Mouse (Mus musculus) spleen, adult 2 months (tissue): Measurements from ENCODE around the gene Pcgf5. TPM values are rescaled to one million over a fixed set of nuclear protein-coding genes. Genes with fewer than 3 reads are reported as not detected.

Experiments used
- DNase-seq, 2 experiments: peaks; one replicate each; pipeline versions ENCODE4 v3.0.0 to v3.0.0-alpha.2; 2012 to 2021; ENCODE audit warnings: low spot score in 2 of 2, low read depth in 1 of 2
- H3K27ac ChIP-seq: fragments of 200-500 bp; 2 replicates; pipeline ENCODE4 v1.5.1; 2012; ENCODE audit warnings: low read length, inconsistent platforms; ENCODE audit not compliant: insufficient read depth
- H3K27me3 ChIP-seq: fragments of 200-500 bp; 2 replicates; pipeline ENCODE4 v1.6.1; 2012; ENCODE audit warnings: mild to moderate bottlenecking, moderate library complexity, low read length, inconsistent platforms; ENCODE audit not compliant: control insufficient read depth, insufficient read depth
- H3K36me3 ChIP-seq: fragments of 200-500 bp; 2 replicates; pipeline ENCODE4 v1.6.1; 2012; ENCODE audit warnings: mild to moderate bottlenecking, low read length, inconsistent platforms; ENCODE audit not compliant: control insufficient read depth, insufficient read depth
- H3K4me1 ChIP-seq: fragments of 200-500 bp; 2 replicates; pipeline ENCODE4 v1.6.1; 2011; ENCODE audit warnings: inconsistent platforms; ENCODE audit not compliant: control insufficient read depth, insufficient read depth, insufficient read length
- H3K4me3 ChIP-seq: fragments of 200-500 bp; 2 replicates; pipeline ENCODE4 v1.5.1; 2011; ENCODE audit warnings: mild to moderate bottlenecking, inconsistent platforms; ENCODE audit not compliant: insufficient read depth, insufficient read length; ENCODE audit errors: extremely low read depth
- CTCF ChIP-seq: fragments of 200-500 bp; IDR thresholded peaks from 2 replicates; pipeline ENCODE4 v1.5.1; 2011; ENCODE audit warnings: mild to moderate bottlenecking, inconsistent platforms; ENCODE audit not compliant: insufficient read depth, insufficient read length, insufficient replicate concordance; ENCODE audit errors: extremely low read depth
- POLR2A ChIP-seq: fragments of 200-500 bp; IDR thresholded peaks from 2 replicates; pipeline ENCODE4 v1.6.1; 2011; ENCODE audit warnings: low read depth, low read length, inconsistent platforms
- WGBS: fragments of 180-500 bp; shearing (Covaris S2); methylation state at CpG from one replicate; pipeline ENCODE4 v1.1.7; 2018; 5-methylcytosine and 5-hydroxymethylcytosine counted together
- polyA plus RNA-seq: library from polyadenylated mRNA; depleted of rRNA; stranded (reverse); fragments of >200 nt; gene quantifications from 2 replicates; pipeline ENCODE4 v1.2.3, GENCODE M21; 2012

The Pcgf5 gene
- polyA plus RNA-seq, 1 experiment, result 4.1 TPM

DNA sequence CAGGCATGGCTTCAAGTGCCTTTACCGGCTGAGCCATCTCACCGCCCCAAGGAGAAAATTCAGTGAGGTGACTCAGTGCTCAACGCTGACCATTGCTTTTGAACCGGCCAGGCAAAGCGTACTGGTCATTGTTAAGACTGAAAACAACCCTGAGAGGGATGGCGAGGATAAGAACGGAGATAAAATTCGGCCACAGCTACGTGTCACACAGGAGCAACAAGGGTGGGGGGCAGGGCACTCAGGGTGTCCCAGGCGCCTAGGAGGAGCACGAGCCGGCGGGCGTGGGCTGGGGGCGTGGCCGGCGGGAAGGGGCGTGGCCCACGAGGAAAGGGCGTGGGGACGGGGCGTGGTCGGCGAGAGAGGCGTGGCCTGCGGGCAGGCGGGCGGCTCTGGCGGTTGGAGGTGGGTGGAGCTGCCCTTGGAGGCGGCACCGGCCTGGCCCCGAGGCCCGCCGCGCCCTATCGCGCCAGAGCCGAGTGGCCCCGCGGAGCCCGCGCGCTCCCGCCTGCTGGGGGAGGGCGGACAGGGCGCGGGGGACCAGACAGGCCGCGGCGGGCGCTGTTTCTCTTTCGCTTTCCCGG is 61.3 kb downstream of the Pcgf5 start:
- TF ChIP-seq CTCF (no peak), POLR2A (no peak; the same call in 1 of the 2 replicates)
- 3% methylated on average over 44 of the region's 53 CpGs for WGBS
- Histone ChIP-seq H3K27ac (0 out of 2 replicates have a peak overlapping the region, but pooled peaks have one; percentile 62), H3K4me3 (peak overlapping the region; percentile 81), H3K4me1 (no peaks in the 10 kb centered on the region; the same call in 1 of the 2 replicates), H3K27me3 (no peaks in the 10 kb centered on the region), H3K36me3 (peaks cover 1% of the 10 kb centered on the region; the same call in 1 of the 2 replicates)
- peak; percentile 82 to 96 for DNase-seq

- H3K4me1 ChIP-seq, result no peaks in the 10 kb centered on the region; the same call in 1 of the 2 replicates
- WGBS, result under 1% methylated on average over 77 of the region's 82 CpGs
- peak in 1 of 2 experiments; percentile 46 for DNase-seq
- peaks cover 1% of the 10 kb centered on the region; the same call in 1 of the 2 replicates for H3K36me3 ChIP-seq
- peak overlapping the region; percentile 81 for H3K4me3 ChIP-seq
- no peaks in the 10 kb centered on the region for H3K27me3 ChIP-seq
- peak overlapping the region; percentile 62; the same call in 1 of the 2 replicates for H3K27ac ChIP-seq
- no peak for TF ChIP-seq CTCF
- TF ChIP-seq POLR2A, result no peak
These were observed 61.8 kb downstream of the Pcgf5 start for GRCm38 (mm10) chr19:36409861-36410392.

GRCm38 (mm10) chr19:36419885-36420284 is 71.8 kb downstream of the Pcgf5 start:
- no peak for DNase-seq
- Histone ChIP-seq H3K27ac (no peak overlapping the region), H3K4me1 (no peaks in the 10 kb centered on the region), H3K36me3 (peaks cover 3% of the 10 kb centered on the region), H3K4me3 (no peak overlapping the region), H3K27me3 (no peaks in the 10 kb centered on the region)
- TF ChIP-seq POLR2A, result no peak
- no peak for TF ChIP-seq CTCF

DNA sequence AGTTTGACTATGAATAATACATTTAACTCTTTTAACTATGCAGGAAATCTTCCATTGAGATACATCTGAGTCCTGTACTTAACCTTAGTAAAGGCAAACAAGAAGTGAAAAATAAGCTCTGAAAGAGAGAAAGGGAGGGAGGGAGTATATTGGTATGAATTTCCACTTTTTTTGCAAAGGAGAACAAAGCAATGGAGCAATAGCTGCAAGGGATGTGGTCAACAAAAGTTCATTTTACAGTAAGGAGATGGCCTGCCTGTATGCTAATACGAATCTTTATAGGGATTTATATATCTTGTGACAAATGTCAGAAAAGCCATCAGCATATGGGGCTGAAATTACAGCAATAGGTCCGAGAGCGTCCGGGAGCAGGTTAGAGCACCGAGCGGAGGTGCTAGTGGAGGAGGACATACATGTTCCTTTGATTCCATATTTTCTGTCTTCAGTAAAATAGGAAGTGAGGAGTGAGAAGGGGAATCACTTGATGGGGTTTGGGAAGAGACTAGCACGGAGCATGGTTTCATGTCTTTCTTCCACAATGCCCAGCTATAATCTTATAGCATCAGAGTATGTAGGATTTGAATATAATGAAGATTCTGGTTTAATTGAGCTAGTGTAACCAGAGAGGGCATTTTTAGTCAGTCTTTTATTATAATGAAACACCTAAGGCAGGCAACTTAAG is 79.2 kb downstream of the Pcgf5 start:
- Histone ChIP-seq H3K4me3 (no peak overlapping the region), H3K27me3 (no peaks in the 10 kb centered on the region), H3K27ac (no peak overlapping the region), H3K4me1 (no peaks in the 10 kb centered on the region), H3K36me3 (no peaks in the 10 kb centered on the region)
- DNase-seq, result no peak
- 93% methylated on average over 7 of the region's 7 CpGs for WGBS
- TF ChIP-seq CTCF (no peak), POLR2A (no peak)

GRCm38 (mm10) chr19:36428116-36428515 is 80.0 kb downstream of the Pcgf5 start:
- no peak for DNase-seq
- H3K4me1 ChIP-seq, result no peaks in the 10 kb centered on the region
- 95% methylated on average over 4 of the region's 4 CpGs for WGBS
- no peak overlapping the region for H3K4me3 ChIP-seq
- TF ChIP-seq POLR2A, result no peak
- TF ChIP-seq CTCF, result no peak
- no peak overlapping the region for H3K27ac ChIP-seq
- no peaks in the 10 kb centered on the region for H3K36me3 ChIP-seq
- H3K27me3 ChIP-seq, result no peaks in the 10 kb centered on the region

DNA sequence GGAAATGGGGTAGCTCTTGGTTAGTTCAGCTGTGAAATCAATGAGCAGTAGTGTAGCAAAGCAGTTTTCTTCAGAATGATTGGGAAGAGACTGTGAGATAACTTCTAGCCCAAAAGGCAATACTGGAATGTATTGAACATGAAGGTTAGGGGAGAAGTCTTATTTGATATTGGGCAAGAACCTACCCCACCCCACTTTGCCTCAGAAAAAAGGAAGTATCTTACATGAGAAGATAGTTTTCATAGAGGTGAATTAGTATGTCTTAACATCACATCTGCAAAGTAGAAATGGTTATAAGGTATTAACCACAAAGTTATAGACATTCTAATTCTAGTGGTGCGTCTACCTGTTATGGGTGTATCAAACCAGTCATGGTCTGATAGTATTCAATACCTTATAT is 81.2 kb downstream of the Pcgf5 start:
- no peak for TF ChIP-seq POLR2A
- no peak for TF ChIP-seq CTCF
- H3K4me3 ChIP-seq, result no peak overlapping the region
- no peak for DNase-seq
- no peaks in the 10 kb centered on the region for H3K27me3 ChIP-seq
- WGBS, result 91% methylated on average over 1 of the region's 1 CpGs
- H3K27ac ChIP-seq, result no peak overlapping the region
- no peaks in the 10 kb centered on the region for H3K4me1 ChIP-seq
- H3K36me3 ChIP-seq, result no peaks in the 10 kb centered on the region
